Mouse (Mus musculus): ENCODE results near the gene Peg12.

DNA sequence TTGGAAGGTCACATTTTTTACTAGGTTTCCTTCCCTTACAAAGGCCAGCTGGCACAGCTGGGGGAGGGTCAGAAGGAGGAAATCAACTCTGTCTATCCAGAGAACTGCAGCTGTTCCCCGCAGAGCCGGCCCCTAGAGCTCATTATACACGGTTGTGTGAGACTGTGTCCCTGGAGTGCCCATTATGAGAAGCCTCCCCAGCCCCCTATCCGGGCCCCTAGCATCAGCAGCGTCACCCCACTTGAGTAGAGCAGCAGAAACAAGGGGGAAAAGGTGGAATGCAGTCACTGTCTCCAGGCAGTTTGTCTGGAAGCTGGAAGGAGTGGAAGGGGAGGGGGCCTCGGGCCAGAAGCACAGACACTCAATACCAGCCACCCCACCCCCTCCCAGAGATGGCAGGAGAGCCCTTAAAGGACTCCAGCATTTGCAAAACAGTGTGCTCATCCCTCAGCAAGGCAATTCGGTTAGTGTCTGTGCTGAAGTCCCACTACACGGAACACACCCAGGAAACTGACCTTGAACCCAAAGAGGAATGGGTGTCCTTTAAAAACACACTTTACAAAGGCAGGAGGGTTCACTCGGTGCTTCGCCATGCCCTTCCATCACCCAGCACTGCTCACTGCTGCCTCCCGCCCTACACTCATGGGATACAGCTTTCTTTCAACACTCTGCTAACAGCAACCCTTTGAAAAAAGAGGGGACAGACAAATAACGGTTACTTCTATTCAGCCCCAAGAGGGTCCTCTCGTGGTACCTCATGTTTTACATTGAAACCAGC, 1.9 kb downstream of the Peg12 start:
- TF ChIP-seq CTCF (IDR thresholded peaks at IDR 0.05; ENCODE audit: extremely low read depth, insufficient read length, insufficient replicate concordance, low read depth, low read length): no peak
- TF ChIP-seq POLR2A (IDR thresholded peaks at IDR 0.05; ENCODE audit: low read depth, low read length): no peak
